ENCODE assay signal across 8 mouse cellular contexts in the genomic region with DNA sequence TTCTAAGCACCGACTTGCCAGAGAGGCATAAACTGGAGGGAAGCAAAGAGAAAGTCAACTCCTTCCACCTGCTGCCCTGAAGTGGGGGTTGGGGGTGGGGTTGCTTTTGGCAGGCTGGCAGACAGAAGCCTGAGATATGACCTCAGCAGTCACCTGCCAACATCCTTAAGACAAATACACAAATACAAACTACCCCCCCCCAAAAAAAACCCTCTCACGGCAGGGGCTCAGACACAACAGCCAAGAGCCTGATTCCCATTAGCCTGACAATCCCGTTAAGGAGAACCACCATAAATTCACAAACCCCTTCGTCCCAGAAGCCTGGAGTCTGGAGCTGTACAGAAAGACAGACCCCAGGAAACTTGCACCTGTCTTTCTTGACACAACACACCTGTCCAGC. TPM values are rescaled to one million over a fixed set of nuclear protein-coding genes. Genes with fewer than 3 reads are reported as not detected.
DNase-seq lines count a peak whose midpoint lies in the region; ATAC-seq and TF ChIP-seq lines count a peak whose summit lies in the region.

No protein-coding gene starts in this region.

- peaks cover 3% of the 10 kb centered on the region for H3K27me3 ChIP-seq in kidney, adult 2 months (replicated peaks; ENCODE audit: control insufficient read depth, insufficient read depth, low read length)
- no peaks in the 10 kb centered on the region for H3K27me3 ChIP-seq in heart, embryonic 16.5 days (ENCODE audit: control insufficient read depth, insufficient read depth, low read length)
- peaks cover 62% of the 10 kb centered on the region for H3K27me3 ChIP-seq in liver, embryonic 15.5 days

- no peak for TF ChIP-seq CTCF in kidney, adult 2 months (conservative IDR thresholded peaks at IDR 0.05; ENCODE audit: insufficient read depth, insufficient read length, low read depth, low read length)
- TF ChIP-seq CTCF in cortical plate, adult 2 months (IDR thresholded peaks at IDR 0.05; ENCODE audit: extremely low read depth, insufficient read depth, low read length): no peak

- no peak for TF ChIP-seq POLR2A in kidney, adult 2 months (IDR thresholded peaks at IDR 0.05; ENCODE audit: low read depth, low read length)
- TF ChIP-seq POLR2A in cortical plate, adult 2 months (IDR thresholded peaks at IDR 0.05; ENCODE audit: extremely low read depth, insufficient read depth, low read length): no peak

- intact Hi-C loops in gastrocnemius, postnatal 36 days (cut with DNase I): no loop called here
- intact Hi-C loops in left cerebral cortex, postnatal 36 days (cut with DNase I): no loop called here

- H3K4me1 ChIP-seq in kidney, adult 2 months (ENCODE audit: control insufficient read depth, insufficient read depth, low read length): no peaks in the 10 kb centered on the region
- H3K4me1 ChIP-seq in cortical plate, adult 2 months (ENCODE audit: control insufficient read depth, insufficient read depth, low read length): no peaks in the 10 kb centered on the region
- peaks cover 14% of the 10 kb centered on the region for H3K4me1 ChIP-seq in heart, embryonic 16.5 days (ENCODE audit: control insufficient read depth, insufficient read depth, low read length)
- H3K4me1 ChIP-seq in liver, embryonic 15.5 days (replicated peaks): no peaks in the 10 kb centered on the region

- ATAC-seq in heart, embryonic 16.5 days (replicated peaks; ENCODE audit: extremely low read depth, insufficient read depth, low FRiP score): no peak
- ATAC-seq in liver, embryonic 15.5 days (ENCODE audit: insufficient read depth): no peak

- H3K36me3 ChIP-seq in kidney, adult 2 months (ENCODE audit: control insufficient read depth, insufficient read depth, low read length): no peaks in the 10 kb centered on the region
- H3K36me3 ChIP-seq in heart, embryonic 16.5 days (ENCODE audit: control insufficient read depth, insufficient read depth): no peaks in the 10 kb centered on the region
- H3K36me3 ChIP-seq in liver, embryonic 15.5 days (replicated peaks): no peaks in the 10 kb centered on the region

- H3K27ac ChIP-seq in kidney, adult 2 months (ENCODE audit: insufficient read depth, low read depth, low read length): no peak overlapping the region
- H3K27ac ChIP-seq in cortical plate, adult 2 months (ENCODE audit: insufficient read depth, low read length): no peak overlapping the region
- H3K27ac ChIP-seq in heart, embryonic 16.5 days (ENCODE audit: low read length): peak overlapping the region; percentile 98
- H3K27ac ChIP-seq in liver, embryonic 15.5 days (replicated peaks): no peak overlapping the region

- no peak for DNase-seq in kidney, adult 2 months
- DNase-seq in kidney, postnatal 14 days: no peak
- no peak for DNase-seq in urinary bladder, adult 18-20 months (ENCODE audit: low spot score in 2 of 2)
- DNase-seq in gastrocnemius, postnatal 36 days: no peak
- no peak for DNase-seq in left cerebral cortex, postnatal 36 days (ENCODE audit: low spot score in 2 of 2)

- peak overlapping the region; percentile 50; the same call in 1 of the 2 replicates for H3K4me3 ChIP-seq in kidney, adult 2 months (ENCODE audit: insufficient read depth, low read depth, low read length)
- H3K4me3 ChIP-seq in cortical plate, adult 2 months (ENCODE audit: insufficient read depth, low read length): peak overlapping the region; percentile 50; the same call in 1 of the 2 replicates
- H3K4me3 ChIP-seq in heart, embryonic 16.5 days (ENCODE audit: low read length): peak overlapping the region; percentile 86
- peak overlapping the region; percentile 57 for H3K4me3 ChIP-seq in liver, embryonic 15.5 days (replicated peaks)

- no peaks in the 10 kb centered on the region for H3K9me3 ChIP-seq in heart, embryonic 16.5 days (replicated peaks; ENCODE audit: control insufficient read depth, low read length)
- H3K9me3 ChIP-seq in liver, embryonic 15.5 days (replicated peaks): no peaks in the 10 kb centered on the region

- H3K9ac ChIP-seq in heart, embryonic 16.5 days (ENCODE audit: low read length): peak overlapping the region; percentile 90
- 0 out of 2 replicates have a peak overlapping the region, but pooled peaks have one; percentile 38 for H3K9ac ChIP-seq in liver, embryonic 15.5 days

- WGBS in kidney, adult 2 months: 14% methylated on average over 4 of the region's 4 CpGs
- 5% methylated on average over 4 of the region's 4 CpGs for WGBS in heart, embryonic 16.5 days
- WGBS in liver, embryonic 15.5 days (ENCODE audit: insufficient replicate concordance): 3% methylated on average over 4 of the region's 4 CpGs

- peak overlapping the region; percentile 69 for H3K4me2 ChIP-seq in heart, embryonic 16.5 days (ENCODE audit: low read depth, low read length)
- peak overlapping the region; percentile 60 for H3K4me2 ChIP-seq in liver, embryonic 15.5 days

RNA-seq across cellular contexts. Expression of a gene that starts 2.4 kb away (rescaled TPM):
- 2.7 and 3.7 TPM in 2 replicates for polyA plus RNA-seq in kidney, adult 2 months (2012; rRNA removed)
- 5.6 and 8.2 TPM in 2 replicates for polyA plus RNA-seq in cortical plate, adult 2 months (2012; rRNA removed)
- 16.4 and 17.7 TPM in 2 replicates for polyA plus RNA-seq in heart, embryonic 16.5 days (2015; fragmentation: Nextera tagmentation; extraction: Ambion mirVana)
- 5.2 and 6.1 TPM in 2 replicates for polyA plus RNA-seq in liver, embryonic 15.5 days (2015; fragmentation: Nextera tagmentation; extraction: Ambion mirVana)
- 1 to 10 TPM; 2.4 to 3.2 TPM for total RNA-seq in gastrocnemius, postnatal 36 days (2021)
- total RNA-seq in left cerebral cortex, postnatal 36 days (2021): 1 to 10 TPM; 8.5 to 8.7 TPM
